Mouse (Mus musculus) small intestine, adult 2 months (tissue): Measurements from ENCODE around the gene Slc35e3.

Experiments
- CTCF ChIP-seq: fragments of 200-500 bp; IDR thresholded peaks from 2 replicates; pipeline ENCODE4 v1.5.1; 2012; ENCODE audit warnings: low read depth, mild to moderate bottlenecking, control low read depth, inconsistent platforms, low read length, moderate library complexity, mixed read lengths; ENCODE audit not compliant: insufficient replicate concordance, insufficient read length; ENCODE audit errors: extremely low read depth
- POLR2A ChIP-seq: fragments of 200-500 bp; IDR thresholded peaks from 2 replicates; pipeline ENCODE4 v1.6.1; 2012; ENCODE audit warnings: low read depth, mild to moderate bottlenecking, control low read depth, inconsistent platforms, low read length, moderate library complexity

- no peak for TF ChIP-seq POLR2A
- no peak for TF ChIP-seq CTCF
These were observed 3.0 kb downstream of the Slc35e3 start for GRCm38 (mm10) chr10:117743182-117743581.
